Mouse (Mus musculus) cerebellum, adult (tissue): ENCODE measurements around the gene Cdr2.
"Not testable (repeated sequence)": the region's sequence is repeated elsewhere in the genome, so short reads cannot be mapped to it uniquely, and the experiment has no call there.

Experiments used
- ATAC-seq: cut with Nextera tagmentation; 2 replicates; pipeline ENCODE4 v1.9.2; 2017; ENCODE audit warnings: mild to moderate bottlenecking, moderate library complexity, mixed read lengths; ENCODE audit not compliant: insufficient number of reproducible peaks, low FRiP score, low TSS enrichment

Cdr2 gene

DNA sequence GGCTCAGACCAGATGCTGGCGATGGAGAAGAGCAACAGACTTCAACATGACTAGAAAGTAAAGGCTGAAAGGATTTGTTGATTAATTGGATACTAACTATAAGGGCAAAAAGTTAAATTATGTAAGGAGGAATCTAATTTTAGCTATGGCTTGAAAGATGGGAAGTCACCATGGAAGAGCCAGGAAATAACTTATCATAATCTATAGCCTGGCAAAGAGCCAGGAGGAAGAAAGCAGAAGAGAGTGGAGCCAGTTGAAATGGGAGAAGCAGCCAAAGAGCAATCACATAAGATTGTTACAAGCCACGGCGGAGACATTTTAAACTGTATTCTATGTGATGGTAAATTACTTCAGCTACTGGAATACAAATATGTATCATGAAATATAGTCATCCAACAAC lies 8.1 kb downstream of the Cdr2 start:
- no peak for ATAC-seq

DNA sequence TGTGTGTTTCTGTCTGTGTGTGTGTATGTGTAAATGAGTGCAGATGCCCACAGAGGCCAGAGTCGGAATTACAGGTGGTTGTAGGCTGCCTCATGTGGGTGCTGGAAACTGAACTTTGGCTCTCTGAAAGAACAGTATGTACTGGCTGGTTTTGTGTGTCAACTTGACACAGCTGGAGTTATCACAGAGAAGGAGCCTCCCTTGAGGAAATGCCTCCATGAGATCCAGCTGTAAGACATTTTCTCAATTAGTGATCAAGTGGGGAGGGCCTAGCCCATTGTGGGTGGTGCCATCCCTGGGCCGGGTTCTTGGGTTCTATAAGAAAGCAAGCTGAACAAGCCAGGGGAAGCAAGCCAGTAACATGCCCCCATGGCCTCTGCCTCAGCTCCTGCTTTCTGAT lies 9.6 kb downstream of the Cdr2 start:
- ATAC-seq = not testable (repeated sequence)

DNA sequence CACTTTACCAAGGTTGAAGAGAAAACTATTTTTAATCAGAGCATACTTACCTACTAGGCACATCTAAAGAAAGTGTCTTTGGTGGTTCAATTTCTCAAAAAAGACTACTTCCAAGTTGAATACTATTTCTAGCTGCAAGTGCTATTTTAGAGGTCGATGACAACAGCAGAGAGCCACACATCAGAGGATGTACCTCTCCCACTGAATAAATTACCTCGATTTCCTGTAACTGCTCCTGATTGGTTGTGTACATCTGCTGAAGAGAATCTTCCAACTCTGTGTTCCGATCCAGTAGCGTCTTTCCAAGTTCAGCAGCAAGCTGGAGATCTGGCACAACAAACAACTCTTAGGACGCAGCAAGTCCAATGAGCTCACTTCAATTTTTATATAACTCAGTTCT lies 12.0 kb downstream of the Cdr2 start:
- no peak for ATAC-seq

DNA sequence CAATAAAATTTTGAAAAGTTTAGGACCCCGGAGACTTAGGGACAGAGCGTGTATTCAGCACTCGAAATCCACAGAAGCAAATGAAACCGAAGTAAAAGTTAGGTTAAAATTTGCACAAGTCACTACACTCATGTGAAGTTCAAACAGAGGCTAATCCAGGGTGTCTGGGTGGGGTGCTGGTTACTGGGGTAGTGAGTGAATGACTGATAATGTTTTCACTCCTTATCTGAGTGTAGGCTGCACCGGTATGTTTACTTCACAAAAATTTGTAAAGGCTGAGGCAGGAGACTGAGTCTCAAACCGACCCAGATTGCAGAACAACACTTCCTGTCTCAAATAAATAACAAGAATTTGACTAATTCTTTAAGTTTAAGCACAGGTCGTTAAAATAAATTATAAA lies 12.9 kb downstream of the Cdr2 start:
- ATAC-seq = no peak

DNA sequence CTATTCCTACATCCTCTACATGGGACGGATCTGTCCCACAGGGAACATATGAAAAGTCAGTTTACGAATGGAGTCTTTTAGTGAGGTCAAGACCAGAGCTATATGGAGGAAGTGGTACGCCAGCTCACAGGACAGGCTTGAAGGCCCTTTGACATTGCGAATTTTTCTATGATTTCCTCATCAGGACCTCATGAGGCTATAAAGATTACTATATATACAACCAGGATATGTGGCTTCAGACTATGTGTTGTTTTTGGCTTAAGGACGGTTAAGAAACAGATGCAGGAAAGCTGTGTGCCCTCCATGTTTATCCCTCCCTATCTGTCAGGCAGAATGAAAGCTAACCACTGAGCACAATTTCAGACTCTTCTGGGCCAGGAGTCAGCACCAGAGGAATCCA lies 19.0 kb downstream of the Cdr2 start:
- ATAC-seq = no peak

DNA sequence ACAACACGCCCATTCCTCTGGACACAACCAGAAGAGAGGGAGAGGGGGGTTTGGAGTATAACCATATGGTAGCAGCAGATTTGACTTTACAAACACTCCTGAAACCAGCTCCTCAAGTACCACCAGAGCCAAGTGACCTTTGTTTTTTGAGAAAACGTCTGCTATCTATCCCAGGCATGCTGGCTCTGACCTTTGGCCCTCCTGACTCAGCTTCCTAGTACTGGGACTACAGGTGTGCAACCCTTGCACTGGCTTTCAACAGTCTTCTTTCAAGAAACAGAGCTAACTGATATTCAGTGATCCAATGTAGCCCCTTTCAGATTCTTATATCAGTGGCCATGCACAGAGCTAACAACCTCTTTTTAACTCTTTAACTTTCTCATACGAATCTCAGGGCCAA lies 20.2 kb downstream of the Cdr2 start:
- ATAC-seq = no peak

DNA sequence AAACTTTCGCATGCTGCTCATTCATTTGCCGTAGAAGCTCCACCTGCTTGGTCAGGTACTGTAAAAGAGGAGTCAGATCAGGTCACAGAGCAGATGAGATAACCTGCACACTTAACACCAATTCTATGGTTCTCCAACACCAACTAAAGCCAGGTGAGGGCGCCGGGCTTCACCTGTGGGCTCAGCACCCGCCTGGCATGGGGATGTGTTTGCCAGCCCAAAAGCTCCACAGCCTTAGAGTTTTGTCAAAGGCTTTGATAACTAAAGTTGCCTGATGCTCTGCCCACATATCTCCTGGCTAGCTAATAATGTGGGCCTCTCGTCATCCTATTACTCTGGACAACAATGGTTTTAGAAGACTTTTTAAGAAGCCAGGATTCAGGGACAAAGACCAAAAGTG lies 21.5 kb downstream of the Cdr2 start:
- no peak for ATAC-seq

DNA sequence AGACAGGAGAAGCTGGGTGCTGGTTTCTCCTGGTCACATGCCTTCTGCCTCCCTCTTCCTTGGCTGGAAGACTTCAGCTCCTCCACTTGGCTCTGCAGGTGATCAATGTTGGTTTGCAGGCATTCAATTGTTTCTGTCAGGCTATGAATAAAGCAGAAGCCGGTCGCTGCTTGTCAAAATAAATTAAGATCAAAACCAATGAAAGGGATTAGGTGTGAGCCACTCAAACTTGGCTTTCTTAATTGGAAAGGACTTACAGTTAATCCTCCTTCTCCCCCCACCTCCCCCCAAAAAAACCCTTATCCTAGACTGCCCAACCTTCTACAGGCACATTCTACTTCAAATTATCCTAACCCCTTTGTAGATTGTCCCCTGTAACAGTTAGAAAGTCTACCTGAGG lies 22.0 kb downstream of the Cdr2 start:
- no peak for ATAC-seq

DNA sequence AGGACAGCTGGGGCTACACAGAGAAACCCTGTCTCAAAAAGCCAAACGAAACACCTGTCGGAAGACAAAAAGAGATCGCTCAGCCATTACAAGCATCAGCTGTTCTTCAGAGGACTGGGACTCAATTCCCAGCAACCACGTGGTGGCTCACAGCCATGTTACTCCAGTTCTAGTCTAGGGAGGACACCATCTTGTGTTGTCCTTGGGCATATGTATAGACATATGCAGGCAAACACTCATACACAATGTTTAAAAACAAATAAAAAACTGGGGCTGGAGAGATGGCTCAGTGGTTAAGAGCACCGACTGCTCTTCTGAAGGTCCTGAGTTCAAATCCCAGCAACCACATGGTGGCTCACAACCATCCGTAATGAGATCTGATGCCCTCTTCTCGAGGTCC lies 28.5 kb downstream of the Cdr2 start:
- ATAC-seq = not testable (repeated sequence)

DNA sequence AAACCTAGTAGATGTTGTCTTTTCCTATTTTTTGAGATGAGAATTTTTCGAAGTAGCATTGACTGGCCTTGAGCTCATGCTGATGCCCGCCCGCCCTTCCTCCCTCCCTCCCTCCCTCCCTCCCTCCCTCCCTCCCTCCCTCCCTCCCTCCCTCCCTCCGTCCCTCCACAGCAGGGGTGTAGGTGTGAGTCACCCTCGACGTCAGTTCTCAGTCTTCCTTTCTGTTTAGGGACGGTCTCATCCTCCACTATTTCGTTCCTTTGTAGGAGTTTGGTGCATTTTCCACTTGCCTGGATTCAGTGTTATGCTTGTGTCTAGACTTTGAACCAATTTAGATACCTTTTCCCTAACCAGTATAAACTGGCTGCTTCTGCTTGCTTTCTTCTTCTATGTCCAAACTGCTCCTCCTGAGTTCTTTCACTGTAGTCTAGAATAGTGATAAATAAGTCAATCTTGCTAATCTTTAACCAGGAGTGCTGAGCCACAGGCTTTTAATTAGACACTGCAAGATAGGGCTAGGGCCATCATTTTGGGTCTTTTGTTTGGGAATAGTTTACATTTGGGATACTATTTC lies 38.1 kb downstream of the Cdr2 start:
- no peak for ATAC-seq

DNA sequence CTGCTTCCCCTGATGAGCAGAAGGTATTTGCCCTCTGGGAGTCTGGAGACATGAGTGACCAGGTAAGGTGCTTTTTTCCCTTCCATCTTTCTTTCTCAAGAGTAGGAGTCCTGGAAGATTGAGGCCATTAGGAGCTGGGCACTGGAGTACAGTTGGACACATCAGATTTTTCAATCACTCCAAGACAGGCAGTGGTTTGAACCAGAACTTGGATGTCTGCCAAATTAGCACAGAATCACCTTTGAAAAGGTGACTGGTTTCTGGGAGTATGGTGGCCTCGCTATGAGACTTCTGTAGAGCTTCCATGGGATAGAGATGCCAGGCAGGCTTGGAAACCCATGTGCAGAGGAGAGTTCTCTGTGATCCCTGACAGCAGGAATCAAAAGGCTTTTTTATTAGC lies 39.6 kb downstream of the Cdr2 start:
- ATAC-seq = no peak

DNA sequence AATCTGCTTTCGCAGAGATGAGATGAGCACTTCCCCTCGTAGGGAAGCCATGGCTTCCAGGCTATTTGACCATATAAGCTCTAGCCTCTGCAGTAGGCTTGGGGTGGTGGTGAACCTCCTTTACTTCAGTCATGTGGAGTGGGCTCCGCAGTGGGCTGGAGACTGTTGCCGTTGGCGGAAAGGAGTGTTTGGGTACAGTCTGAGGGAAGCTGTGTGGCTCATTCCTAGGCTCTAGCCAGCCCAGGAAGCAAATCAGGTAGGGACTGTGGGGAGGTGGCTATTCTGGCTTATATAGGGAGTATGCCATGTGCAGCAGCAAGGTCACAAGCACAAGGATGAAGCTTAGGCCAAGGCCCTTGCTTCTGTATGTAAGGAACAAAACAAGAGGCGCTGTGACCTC lies 40.9 kb downstream of the Cdr2 start:
- ATAC-seq = no peak

DNA sequence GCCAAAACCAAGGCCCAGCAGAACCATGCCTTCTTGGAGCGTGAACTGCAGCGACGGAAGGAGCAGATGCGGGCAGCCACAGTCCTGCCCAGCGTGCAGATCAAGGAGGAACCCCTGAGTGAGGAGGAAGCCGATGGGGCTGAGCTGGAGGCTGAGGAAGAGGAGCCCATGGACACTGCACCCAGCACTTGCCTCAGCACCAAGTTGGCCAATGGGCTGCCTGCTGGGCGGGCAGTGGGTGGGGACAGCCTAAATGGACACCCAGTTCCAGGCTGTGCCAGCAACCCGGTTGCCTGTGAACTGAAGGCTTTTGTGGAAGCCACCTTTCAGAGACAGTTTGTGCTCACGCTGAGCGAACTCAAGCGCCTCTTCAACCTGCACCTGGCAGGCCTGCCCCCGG lies 41.8 kb downstream of the Cdr2 start:
- no peak for ATAC-seq

DNA sequence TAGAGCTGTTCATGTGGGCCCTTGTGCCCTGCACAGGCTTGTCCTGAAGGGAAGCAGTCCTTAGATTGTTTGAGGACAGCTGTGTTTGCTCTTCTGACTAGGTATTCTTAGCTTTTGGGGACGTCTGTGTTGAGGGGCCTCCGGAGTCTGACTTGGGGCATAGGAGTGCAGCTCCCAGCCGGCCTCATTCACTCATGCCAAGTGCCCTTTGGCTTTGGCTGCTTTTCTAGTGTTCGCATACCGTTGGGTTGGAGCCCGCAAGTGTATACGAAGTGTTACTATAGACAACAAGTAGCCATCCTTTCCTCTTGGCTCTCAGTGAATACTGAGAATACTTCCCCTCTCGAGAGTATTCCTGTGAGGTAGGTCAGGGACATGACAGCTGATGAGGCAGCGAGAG lies 43.9 kb downstream of the Cdr2 start:
- no peak for ATAC-seq

DNA sequence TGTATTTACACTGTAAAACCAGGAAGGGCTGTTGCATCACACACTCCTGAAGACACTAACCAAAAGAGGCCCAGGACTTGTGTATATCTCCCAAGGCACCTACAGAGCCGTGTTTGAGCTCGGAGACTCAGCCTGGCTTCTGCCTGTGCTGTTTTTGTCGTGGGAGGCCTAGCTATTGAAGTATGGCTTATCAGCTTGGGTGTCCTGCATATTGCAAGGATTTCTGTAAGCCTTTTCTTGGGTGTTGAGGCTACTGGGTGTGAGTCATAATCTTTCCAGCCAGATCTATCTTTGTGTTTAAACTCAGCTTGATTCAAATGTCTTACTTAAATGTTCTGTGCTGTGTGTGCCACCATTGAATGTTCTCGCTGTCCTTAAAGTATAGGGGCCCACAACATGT lies 45.6 kb downstream of the Cdr2 start:
- no peak for ATAC-seq

DNA sequence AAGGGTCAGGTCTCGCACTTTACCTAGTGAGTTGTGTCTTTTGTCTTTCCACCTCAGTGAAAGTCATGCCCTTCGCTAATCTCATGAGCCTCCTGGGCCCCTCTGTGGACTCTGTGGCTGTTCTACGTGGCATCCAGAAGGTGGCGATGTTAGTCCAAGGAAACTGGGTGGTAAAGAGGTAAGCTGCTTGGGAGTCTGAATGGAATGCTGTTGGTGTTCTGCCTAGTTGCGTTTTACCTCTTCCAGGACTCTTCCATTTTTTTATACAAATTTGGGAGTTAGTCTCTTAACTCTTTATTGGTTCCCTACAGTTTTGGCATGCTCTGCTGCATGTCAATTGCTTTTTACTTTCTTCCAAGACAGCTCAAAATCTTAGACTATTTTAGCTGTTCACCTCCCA lies 47.4 kb downstream of the Cdr2 start:
- ATAC-seq = no peak; the same call in 1 of the 2 replicates

DNA sequence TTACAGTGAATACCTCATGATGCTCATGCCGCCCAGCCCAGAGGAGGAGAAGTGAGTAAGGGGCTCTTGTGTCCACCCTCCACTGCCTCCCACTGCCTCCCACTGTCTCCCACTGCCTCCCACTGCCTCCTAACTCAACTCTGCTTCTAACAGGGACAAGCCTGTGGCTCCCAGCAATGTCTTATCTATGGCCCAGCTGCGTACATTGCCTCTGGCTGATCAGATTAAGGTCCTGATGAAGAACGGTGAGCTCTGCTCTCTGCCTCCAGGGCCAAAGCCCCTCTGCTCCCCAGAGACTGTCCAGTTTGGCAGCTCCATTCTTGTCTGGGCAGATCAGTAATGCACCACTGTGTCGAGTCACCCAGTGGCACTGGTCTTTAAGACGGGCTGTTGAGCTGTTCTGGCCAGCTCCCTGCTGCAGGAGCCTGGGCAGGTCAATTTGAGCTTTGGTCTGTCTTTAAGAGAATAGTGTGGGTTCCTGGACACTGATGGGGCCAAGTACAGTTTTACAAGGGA lies 48.4 kb downstream of the Cdr2 start:
- no peak for ATAC-seq

DNA sequence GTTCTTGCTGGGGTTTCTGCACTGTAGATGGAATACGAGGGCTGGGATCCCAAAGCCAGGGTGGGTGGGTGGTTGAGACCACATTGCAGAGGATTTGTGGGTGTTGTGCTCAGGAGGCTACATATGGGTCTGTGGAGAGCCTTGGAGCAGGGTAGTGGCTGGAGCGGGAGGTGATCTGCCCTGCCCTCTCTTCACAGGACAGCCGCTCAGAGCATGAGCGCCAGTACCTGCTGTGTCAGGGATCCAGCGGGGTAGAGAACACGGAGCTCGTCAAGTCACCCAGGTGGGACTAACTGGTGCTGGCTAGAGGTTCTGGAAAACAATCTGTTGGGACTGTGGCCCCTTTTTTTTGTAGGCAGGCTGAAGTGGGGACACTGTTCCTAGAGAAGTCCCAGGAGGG lies 49.0 kb downstream of the Cdr2 start:
- no peak for ATAC-seq

DNA sequence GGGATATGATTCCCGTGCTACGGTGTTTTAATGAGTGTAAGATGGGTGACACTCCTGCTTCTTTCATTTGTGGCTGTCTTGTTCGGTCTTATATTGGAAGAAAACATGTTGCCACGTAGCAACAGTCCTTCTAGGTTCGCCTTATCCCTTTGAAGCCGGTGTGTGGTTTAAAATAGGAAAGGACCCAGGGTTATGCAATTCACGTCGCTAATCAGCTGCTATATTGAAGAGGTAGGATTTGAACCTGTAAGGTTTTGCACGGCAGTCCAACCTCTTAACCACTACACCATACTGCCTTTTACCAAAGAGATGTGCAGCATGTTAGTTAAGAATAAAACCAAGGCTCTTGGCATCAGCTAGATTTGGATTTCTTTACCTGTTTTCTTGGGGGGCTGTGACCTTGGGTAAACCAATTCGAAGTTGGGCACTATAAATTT lies 63.6 kb downstream of the Cdr2 start:
- ATAC-seq = peak; percentile 42; the same call in 1 of the 2 replicates

DNA sequence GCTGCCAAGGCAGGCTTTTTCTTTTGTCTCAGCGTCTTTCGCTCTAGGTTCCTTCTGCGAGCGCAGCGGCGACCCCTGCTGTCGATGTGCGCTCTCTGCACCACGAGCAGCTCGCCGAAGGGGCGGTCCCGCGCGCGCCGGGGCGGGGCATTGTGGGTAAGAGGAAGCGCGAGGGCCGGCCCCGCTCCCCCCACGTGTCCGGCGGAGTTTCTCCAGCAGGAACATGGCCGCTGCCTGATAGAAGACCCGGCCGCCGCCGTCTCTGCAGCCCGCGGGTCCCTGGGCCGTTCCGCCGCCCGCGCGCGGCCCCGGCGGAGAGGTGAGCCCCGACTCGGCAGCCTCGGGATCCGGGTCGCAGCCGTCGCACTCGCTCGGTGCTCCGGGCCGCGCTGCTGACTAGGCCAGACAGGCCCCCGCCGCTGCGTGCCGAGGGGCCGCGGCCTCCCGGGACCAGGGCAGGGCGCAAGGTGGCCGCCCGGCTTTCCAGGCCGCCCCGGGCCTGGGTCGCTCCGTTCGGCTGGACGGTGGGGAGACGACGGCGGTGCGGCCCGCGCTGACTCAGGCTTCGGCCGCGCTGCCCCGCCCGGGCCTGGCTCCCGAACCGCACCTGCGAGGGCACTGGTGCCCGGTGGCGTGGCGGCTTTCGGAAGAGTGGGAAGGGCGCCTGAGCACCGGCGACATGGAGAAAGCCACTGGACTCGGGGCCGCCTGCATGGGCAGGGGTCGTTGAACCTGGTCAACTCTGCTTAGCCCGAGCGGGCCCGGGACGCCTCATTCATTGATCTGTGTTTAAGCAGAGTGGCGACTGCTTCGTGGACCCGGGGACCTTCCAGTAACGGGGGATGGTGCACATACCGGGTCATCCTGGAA lies 64.3 kb downstream of the Cdr2 start, which contains the start of gene Polr3e:
Polr3e (plus strand) TSS at position 153 of the 870 bp plus-strand sequence.
- ATAC-seq = peak; percentile 88

DNA sequence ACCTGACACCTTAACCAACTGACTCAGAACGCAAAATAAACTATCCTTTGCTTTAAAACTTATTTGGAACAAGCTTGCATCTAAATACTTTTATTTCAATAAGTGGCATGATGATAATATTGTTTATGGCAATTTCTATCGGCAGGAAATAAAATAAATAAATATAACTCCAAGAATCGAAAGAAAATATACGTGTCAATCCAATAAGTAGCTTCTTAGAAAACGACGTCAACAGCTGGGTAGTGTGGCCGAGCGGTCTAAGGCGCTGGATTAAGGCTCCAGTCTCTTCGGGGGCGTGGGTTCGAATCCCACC lies 64.9 kb downstream of the Cdr2 start:
- no peak for ATAC-seq
